Mouse (Mus musculus) neural tube, embryonic 11.5 days (tissue): ENCODE results near the gene Sppl3. TPM values are rescaled to one million over a fixed set of nuclear protein-coding genes. Genes with fewer than 3 reads are reported as not detected.

ENCODE experiments used
- ATAC-seq: fragments of 200-750 bp; cut with Nextera tagmentation; 2 replicates; pipeline ENCODE4 v1.8.0; 2017; ENCODE audit warnings: moderate number of reproducible peaks, mild to moderate bottlenecking, moderate TSS enrichment, moderate library complexity; ENCODE audit not compliant: insufficient read depth, low FRiP score, low TSS enrichment
- DNase-seq: peaks from one replicate; pipeline ENCODE4 v3.0.0-alpha.2; 2015; ENCODE audit warnings: low spot score
- H3K27ac ChIP-seq: fragments of 300-500 bp; sonication (generic); 2 replicates; pipeline ENCODE4 v1.5.1; 2014; ENCODE audit warnings: low read depth, mild to moderate bottlenecking, low read length
- H3K27me3 ChIP-seq: fragments of 300-500 bp; sonication (generic); 2 replicates; pipeline ENCODE4 v1.6.1; 2014; ENCODE audit warnings: mild to moderate bottlenecking, low read length, mixed read lengths; ENCODE audit not compliant: control insufficient read depth, insufficient read depth
- H3K36me3 ChIP-seq: fragments of 300-500 bp; sonication (generic); 2 replicates; pipeline ENCODE4 v1.6.1; 2014; ENCODE audit warnings: mild to moderate bottlenecking, low read length, moderate library complexity, mixed read lengths; ENCODE audit not compliant: control insufficient read depth, insufficient read depth
- H3K4me1 ChIP-seq: fragments of 300-500 bp; sonication (generic); 2 replicates; pipeline ENCODE4 v1.6.1; 2014; ENCODE audit warnings: low read length, mixed read lengths; ENCODE audit not compliant: control insufficient read depth, insufficient read depth
- H3K4me2 ChIP-seq: fragments of 300-500 bp; sonication (generic); 2 replicates; pipeline ENCODE4 v1.6.1; 2014; ENCODE audit warnings: low read depth, mild to moderate bottlenecking, moderate library complexity
- H3K4me3 ChIP-seq: fragments of 300-500 bp; sonication (generic); 2 replicates; pipeline ENCODE4 v1.5.1; 2014; ENCODE audit warnings: low read depth, low read length
- H3K9ac ChIP-seq: fragments of 300-500 bp; sonication (generic); 2 replicates; pipeline ENCODE4 v1.6.1; 2014; ENCODE audit warnings: mild to moderate bottlenecking, low read length
- H3K9me3 ChIP-seq: fragments of 300-500 bp; sonication (generic); 2 replicates; pipeline ENCODE4 v1.6.1; 2016; ENCODE audit warnings: low read length; ENCODE audit not compliant: control insufficient read depth
- WGBS: fragments of 180-500 bp; shearing (Covaris S2); extraction: QIAGEN DNeasy Blood & Tissue Kit; methylation state at CpG from one replicate; pipeline ENCODE4 v1.1.7; 2014; 5-methylcytosine and 5-hydroxymethylcytosine counted together
- polyA plus RNA-seq: library from polyadenylated mRNA; unstranded; fragments of >200 nt; fragmentation: Nextera tagmentation; extraction: Ambion mirVana; gene quantifications from 2 replicates; pipeline ENCODE4 v1.2.1, GENCODE M21; 2014

Gene Sppl3
- polyA plus RNA-seq, 1 experiment from 2014 or later, result 45.1 TPM

DNA sequence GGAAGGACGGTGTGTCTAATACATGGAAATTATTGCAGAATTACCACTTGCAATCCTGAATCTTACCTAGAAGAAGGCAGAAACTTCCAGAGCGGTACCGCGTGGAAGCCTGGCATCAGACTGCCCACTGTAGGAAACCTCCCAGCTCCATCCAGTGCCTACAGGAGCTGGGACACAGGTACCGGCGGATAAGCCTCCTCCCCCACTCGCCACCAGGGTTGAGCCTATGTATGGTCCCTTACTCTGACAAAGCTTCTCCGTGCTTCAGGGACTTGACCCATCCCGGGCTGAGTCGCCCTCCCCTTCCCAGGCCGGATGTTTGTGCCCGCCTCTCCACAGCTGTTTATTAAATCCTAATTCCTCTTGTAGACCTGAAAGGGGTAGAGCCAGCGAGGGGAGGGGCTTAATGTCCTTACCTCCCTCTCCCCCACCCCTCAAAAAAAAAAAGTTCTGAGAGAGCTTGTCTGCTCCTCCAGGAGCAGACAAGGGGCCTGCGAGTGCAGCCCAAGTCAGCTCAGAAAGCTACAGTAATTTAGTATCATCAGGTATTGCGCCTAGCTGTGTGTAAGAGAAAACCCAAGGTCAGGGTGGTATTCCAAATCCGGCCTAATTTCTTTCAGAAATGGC is 30.7 kb upstream of the Sppl3 start:
- 28% methylated on average over 16 of the region's 16 CpGs for whole genome bisulfite sequencing
- H3K27me3 ChIP-seq, result no peaks in the 10 kb centered on the region
- peak overlapping the region; percentile 69 for H3K4me2 ChIP-seq
- H3K9me3 ChIP-seq, result no peaks in the 10 kb centered on the region
- H3K27ac ChIP-seq, result no peak overlapping the region
- H3K9ac ChIP-seq, result no peak overlapping the region
- H3K4me1 ChIP-seq, result peaks cover 4% of the 10 kb centered on the region
- peak overlapping the region; percentile 29; the same call in 1 of the 2 replicates for H3K4me3 ChIP-seq
- ATAC-seq (no peak), DNase-seq (no peak)
- no peaks in the 10 kb centered on the region for H3K36me3 ChIP-seq

DNA sequence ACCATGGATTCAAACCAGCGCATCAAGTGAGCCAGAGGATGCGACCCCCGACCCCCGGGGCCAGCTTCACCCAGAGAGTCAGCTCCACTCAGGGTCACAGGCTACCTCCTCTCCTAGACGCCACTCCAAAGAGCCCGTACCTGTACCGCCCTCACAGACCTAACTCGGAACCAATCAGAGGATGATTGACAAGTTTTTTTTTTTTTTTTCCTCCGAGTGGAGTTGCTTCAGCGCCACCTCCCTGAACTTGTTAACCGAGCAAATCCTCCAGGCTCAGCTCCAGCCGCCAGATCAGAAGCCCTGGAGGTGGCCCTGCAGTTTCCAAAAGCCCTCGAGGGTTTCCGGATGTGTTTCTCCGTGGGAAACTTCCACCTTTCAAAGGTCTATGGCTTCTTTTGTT is 28.9 kb upstream of the Sppl3 start:
- H3K9ac ChIP-seq, result no peak overlapping the region
- H3K27me3 ChIP-seq, result no peaks in the 10 kb centered on the region
- DNase-seq (no peak), ATAC-seq (no peak)
- H3K4me2 ChIP-seq, result no peak overlapping the region
- peaks cover 4% of the 10 kb centered on the region for H3K4me1 ChIP-seq
- H3K27ac ChIP-seq, result no peak overlapping the region
- WGBS, result 60% methylated on average over 15 of the region's 15 CpGs
- no peaks in the 10 kb centered on the region for H3K36me3 ChIP-seq
- H3K9me3 ChIP-seq, result no peaks in the 10 kb centered on the region
- no peak overlapping the region for H3K4me3 ChIP-seq

DNA sequence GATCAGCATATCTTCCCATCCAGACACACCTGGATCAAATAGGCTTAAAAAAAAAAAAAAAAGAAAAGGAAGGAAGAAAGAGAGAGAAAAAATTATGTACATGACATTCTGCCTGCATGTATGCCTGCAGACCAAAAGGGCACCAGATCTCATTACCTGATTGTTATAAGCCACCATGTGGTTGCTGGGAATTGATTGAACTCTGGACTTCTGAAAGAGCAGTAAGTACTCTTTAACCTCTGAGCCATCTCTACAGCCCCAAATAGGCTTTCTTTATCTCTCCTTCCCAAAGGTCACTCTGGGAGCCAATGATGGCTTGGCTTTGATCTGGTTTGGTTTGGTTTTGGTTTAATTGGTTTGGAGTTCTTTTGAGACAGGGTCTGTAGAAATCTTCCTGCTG is 25.9 kb upstream of the Sppl3 start:
- Histone ChIP-seq H3K4me3 (no peak overlapping the region), H3K27me3 (no peaks in the 10 kb centered on the region), H3K36me3 (no peaks in the 10 kb centered on the region), H3K9ac (no peak overlapping the region), H3K4me2 (no peak overlapping the region), H3K27ac (no peak overlapping the region), H3K9me3 (no peaks in the 10 kb centered on the region), H3K4me1 (no peaks in the 10 kb centered on the region; the same call in 1 of the 2 replicates)
- no peak for DNase-seq
- no peak for ATAC-seq

DNA sequence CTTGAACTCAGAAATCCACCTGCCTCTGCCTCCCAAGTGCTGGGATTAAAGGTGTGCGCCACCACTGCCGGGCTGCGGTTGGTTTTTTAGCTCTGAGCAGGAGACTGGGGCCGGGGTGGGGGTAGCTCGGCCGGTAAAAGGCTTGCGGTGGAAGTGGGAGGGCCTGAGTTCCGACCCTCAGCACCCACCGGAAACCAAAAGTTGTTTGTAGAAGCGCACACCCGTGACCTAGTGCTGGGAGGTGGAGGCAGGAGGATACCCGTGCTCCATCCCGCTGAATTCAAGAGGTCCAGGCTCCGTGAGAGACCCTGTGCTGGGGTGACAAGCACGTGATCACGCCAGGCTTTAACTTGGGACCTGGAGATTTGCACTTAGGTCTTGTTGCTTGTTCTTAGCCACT is 14.5 kb upstream of the Sppl3 start:
- no peak overlapping the region for H3K4me2 ChIP-seq
- H3K27me3 ChIP-seq, result no peaks in the 10 kb centered on the region
- WGBS, result 76% methylated on average over 16 of the region's 16 CpGs
- H3K9me3 ChIP-seq, result no peaks in the 10 kb centered on the region
- no peak overlapping the region for H3K27ac ChIP-seq
- H3K36me3 ChIP-seq, result no peaks in the 10 kb centered on the region
- DNase-seq (no peak), ATAC-seq (no peak)
- no peaks in the 10 kb centered on the region for H3K4me1 ChIP-seq
- no peak overlapping the region for H3K9ac ChIP-seq
- H3K4me3 ChIP-seq, result no peak overlapping the region

DNA sequence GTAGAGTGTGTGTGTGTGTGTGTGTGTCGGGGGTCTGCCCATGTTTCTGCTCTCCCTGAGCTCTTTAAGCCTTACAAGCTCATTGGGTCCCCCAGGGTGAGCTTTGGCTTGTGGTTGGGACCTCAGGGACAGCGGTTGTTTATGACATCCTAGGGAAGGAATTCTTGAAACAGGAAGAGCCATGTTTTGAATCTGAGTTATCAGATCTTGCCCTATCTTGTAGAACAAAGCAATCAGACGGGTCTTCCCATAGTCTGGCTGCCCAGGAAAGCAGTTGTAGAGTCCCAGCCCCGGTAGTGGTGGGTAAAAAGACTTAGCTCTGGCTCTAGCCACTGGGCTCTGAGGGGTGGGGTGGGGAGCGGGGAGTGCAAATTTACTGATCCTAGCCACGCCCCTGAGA is 13.6 kb upstream of the Sppl3 start:
- no peak overlapping the region for H3K4me2 ChIP-seq
- H3K4me1 ChIP-seq, result no peaks in the 10 kb centered on the region
- H3K4me3 ChIP-seq, result no peak overlapping the region
- H3K27me3 ChIP-seq, result no peaks in the 10 kb centered on the region
- no peak overlapping the region for H3K27ac ChIP-seq
- H3K9ac ChIP-seq, result no peak overlapping the region
- DNase-seq (no peak), ATAC-seq (no peak)
- no peaks in the 10 kb centered on the region for H3K9me3 ChIP-seq
- no peaks in the 10 kb centered on the region for H3K36me3 ChIP-seq
- WGBS, result 76% methylated on average over 6 of the region's 6 CpGs

DNA sequence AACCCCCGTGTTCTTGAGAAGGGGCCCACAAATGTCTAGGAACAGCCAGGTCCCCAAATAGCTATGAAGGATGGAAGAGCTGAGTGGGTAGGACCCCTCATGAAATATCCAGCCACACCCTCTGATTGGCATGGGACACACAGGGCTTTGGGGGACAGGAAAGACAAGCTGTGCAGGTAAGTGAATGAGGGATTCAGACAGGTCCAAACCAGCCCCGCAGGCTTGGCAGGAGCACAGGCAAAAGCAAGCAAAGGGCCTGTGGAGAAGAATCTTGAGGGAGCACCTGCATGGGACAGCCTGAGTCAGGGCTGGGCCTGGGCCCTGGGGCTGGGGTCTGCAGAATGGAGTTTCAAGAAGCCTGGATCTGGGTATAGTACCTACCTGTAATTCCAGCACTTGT is 10.4 kb upstream of the Sppl3 start:
- Histone ChIP-seq H3K4me1 (no peaks in the 10 kb centered on the region), H3K36me3 (no peaks in the 10 kb centered on the region), H3K27ac (no peak overlapping the region), H3K9me3 (no peaks in the 10 kb centered on the region), H3K4me3 (no peak overlapping the region), H3K4me2 (no peak overlapping the region), H3K9ac (no peak overlapping the region), H3K27me3 (no peaks in the 10 kb centered on the region)
- ATAC-seq (no peak), DNase-seq (no peak)
- 78% methylated on average over 2 of the region's 2 CpGs for WGBS

DNA sequence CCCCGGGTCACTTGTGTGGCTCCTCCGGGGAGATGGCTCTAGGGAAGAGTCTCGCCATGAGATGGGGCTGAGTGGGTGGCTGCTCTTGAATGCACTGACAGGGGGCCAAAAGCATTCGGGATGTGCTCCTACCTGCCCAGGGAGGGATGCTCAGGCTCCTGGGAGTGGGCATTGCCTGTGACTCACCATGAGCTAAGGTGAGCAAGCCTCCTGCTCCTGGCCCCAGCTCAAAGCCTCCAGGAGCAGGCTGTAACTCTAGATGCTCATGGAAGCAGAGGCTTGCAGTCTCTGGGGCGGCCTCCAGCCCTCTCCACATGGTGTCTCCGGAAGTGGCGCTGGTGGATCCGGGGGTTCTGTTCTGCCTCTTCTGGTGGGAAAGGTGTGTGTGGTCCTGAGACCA is 9.5 kb upstream of the Sppl3 start:
- no peak for DNase-seq
- no peak for ATAC-seq

DNA sequence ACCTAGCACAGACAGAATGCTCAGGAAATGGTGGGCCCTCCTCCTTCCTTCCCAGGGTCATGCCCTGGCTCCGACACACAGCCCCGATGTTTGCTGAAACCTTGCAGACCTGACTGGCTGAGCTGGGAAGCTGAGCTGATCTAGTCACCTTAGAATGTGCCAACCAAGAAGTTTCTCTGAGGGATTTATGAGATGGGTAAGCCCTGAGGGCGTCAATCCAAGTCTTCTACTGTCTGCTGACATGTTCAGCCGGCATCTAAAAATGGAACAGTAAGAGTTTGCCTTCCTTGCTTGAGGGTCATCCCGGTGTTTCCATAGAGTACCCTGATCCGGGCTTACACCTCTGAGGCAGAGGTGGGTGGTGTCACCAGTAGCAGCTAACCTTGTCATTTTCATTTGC is 8.2 kb upstream of the Sppl3 start:
- Histone ChIP-seq H3K4me3 (no peak overlapping the region), H3K9me3 (no peaks in the 10 kb centered on the region), H3K9ac (no peak overlapping the region), H3K36me3 (no peaks in the 10 kb centered on the region), H3K27me3 (no peaks in the 10 kb centered on the region), H3K27ac (no peak overlapping the region), H3K4me1 (no peaks in the 10 kb centered on the region), H3K4me2 (no peak overlapping the region)
- no peak for DNase-seq
- 81% methylated on average over 6 of the region's 6 CpGs for WGBS
- ATAC-seq, result no peak

More for the DNA sequence above, 9.5 kb upstream of the Sppl3 start:
- H3K27ac ChIP-seq, result no peak overlapping the region
- WGBS, result 68% methylated on average over 8 of the region's 8 CpGs
- no peak overlapping the region for H3K4me2 ChIP-seq
- no peak overlapping the region for H3K4me3 ChIP-seq
- H3K9me3 ChIP-seq, result no peaks in the 10 kb centered on the region
- H3K4me1 ChIP-seq, result no peaks in the 10 kb centered on the region
- H3K9ac ChIP-seq, result no peak overlapping the region
- H3K36me3 ChIP-seq, result no peaks in the 10 kb centered on the region
- no peaks in the 10 kb centered on the region for H3K27me3 ChIP-seq

DNA sequence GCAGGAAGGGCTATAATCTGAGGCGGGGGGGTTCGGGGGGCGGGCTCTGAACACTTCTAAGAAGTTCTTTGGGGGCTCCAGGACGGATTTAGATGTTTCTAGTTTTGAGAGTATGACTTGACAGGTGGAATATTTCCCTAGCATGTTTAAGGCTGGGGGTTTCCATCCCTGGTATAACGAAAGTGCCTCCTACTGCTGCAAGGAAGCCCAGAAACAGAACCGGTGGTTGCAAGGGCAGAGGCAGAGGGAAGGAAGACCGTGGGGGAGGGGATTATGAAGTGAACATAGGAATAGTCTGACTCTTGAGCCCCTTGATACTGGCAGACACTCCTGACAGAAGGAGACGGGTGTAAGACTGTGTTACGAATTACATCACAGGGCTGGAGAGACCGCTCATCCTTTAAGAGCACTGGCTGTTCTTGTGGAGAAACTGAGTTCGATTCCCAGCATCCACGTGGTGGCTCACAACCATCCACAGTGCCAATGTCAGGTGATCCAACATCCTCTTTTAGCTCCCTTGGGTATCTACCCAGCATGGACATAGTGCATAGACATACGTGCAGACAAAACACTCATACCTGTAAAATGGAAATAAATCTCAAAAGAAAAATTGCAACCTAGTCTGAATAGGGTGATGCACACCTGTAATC is 7.6 kb upstream of the Sppl3 start:
- H3K4me3 ChIP-seq, result no peak overlapping the region
- DNase-seq (no peak), ATAC-seq (no peak)
- H3K9me3 ChIP-seq, result no peaks in the 10 kb centered on the region
- no peak overlapping the region for H3K4me2 ChIP-seq
- H3K27ac ChIP-seq, result no peak overlapping the region
- H3K9ac ChIP-seq, result no peak overlapping the region
- H3K36me3 ChIP-seq, result no peaks in the 10 kb centered on the region
- 82% methylated on average over 13 of the region's 13 CpGs for WGBS
- no peaks in the 10 kb centered on the region for H3K27me3 ChIP-seq
- no peaks in the 10 kb centered on the region for H3K4me1 ChIP-seq
